Mouse (Mus musculus) neural tube, embryonic 15.5 days (tissue): ENCODE data around the gene Rab5c. TPM values are rescaled to one million over a fixed set of nuclear protein-coding genes. Genes with fewer than 3 reads are reported as not detected.

Source experiments
- ATAC-seq: fragments of 200-750 bp; cut with Nextera tagmentation; 2 replicates; pipeline ENCODE4 v1.8.0; 2017; ENCODE audit warnings: mild to moderate bottlenecking, moderate TSS enrichment, moderate library complexity; ENCODE audit not compliant: low FRiP score
- H3K27ac ChIP-seq: fragments of 300-500 bp; sonication (generic); replicated peaks from 2 replicates; pipeline ENCODE4 v1.5.1; 2015; ENCODE audit warnings: mild to moderate bottlenecking, inconsistent platforms
- H3K27me3 ChIP-seq: fragments of 300-500 bp; sonication (generic); replicated peaks from 2 replicates; pipeline ENCODE4 v1.6.1; 2015; ENCODE audit warnings: inconsistent platforms
- H3K36me3 ChIP-seq: fragments of 300-500 bp; sonication (generic); 2 replicates; pipeline ENCODE4 v1.6.1; 2015; ENCODE audit warnings: inconsistent platforms
- H3K4me1 ChIP-seq: fragments of 300-500 bp; sonication (generic); 2 replicates; pipeline ENCODE4 v1.6.1; 2015; ENCODE audit warnings: inconsistent platforms
- H3K4me2 ChIP-seq: fragments of 300-500 bp; sonication (generic); 2 replicates; pipeline ENCODE4 v1.6.1; 2015; ENCODE audit warnings: inconsistent platforms, mild to moderate bottlenecking, moderate library complexity
- H3K4me3 ChIP-seq: fragments of 300-500 bp; sonication (generic); replicated peaks from 2 replicates; pipeline ENCODE4 v1.5.1; 2015; ENCODE audit warnings: mild to moderate bottlenecking, inconsistent platforms
- H3K9ac ChIP-seq: fragments of 300-500 bp; sonication (generic); replicated peaks from 2 replicates; pipeline ENCODE4 v1.6.1; 2015; ENCODE audit warnings: mild to moderate bottlenecking, inconsistent platforms
- H3K9me3 ChIP-seq: fragments of 300-500 bp; sonication (generic); replicated peaks from 2 replicates; pipeline ENCODE4 v1.6.1; 2016; ENCODE audit warnings: inconsistent platforms
- WGBS: fragments of 180-500 bp; shearing (Covaris S2); methylation state at CpG from one replicate; pipeline ENCODE4 v1.1.7; 2015; ENCODE audit warnings: mixed read lengths; 5-methylcytosine and 5-hydroxymethylcytosine counted together
- polyA plus RNA-seq: library from polyadenylated mRNA; unstranded; fragments of >200 nt; fragmentation: Nextera tagmentation; extraction: Ambion mirVana; gene quantifications from 2 replicates; pipeline ENCODE4 v1.2.1, GENCODE M21; 2015

Rab5c gene
- polyA plus RNA-seq, 1 experiment from 2014 or later = 49.8 TPM

DNA sequence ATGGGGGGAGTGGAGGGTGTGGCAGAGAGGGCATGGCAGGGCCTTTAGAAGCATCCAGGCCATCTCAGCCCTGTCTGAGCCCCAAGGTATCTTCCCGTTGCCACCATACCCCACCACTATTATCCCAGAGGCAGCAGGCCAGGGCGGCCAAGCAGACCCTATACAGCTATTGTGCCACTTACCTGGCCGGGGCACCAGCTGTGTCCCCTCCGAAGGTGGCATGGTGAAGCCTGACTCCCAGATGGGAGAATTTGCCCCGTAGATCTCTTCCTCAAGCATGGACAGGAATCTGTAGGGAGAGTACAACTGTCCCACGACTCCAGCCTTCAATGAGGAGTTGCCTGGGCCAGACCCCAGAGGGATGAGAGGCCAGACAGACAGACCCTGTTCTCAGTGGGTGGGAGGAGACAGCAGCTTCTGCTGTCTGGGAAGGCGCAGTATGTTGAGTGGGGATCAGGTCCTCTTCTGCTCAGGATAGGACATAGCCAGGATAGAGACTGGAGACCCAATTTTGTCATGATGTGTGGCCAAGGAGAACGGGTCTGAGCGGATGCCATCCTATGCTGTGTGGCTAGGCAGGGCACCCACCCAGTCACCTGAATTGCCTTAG, 28.7 kb downstream of the Rab5c start:
- WGBS = 93% methylated on average over 9 of the region's 9 CpGs
- H3K4me3 ChIP-seq = no peak overlapping the region
- H3K9ac ChIP-seq = no peak overlapping the region
- no peaks in the 10 kb centered on the region for H3K27me3 ChIP-seq
- no peaks in the 10 kb centered on the region for H3K9me3 ChIP-seq
- peaks cover 60% of the 10 kb centered on the region for H3K36me3 ChIP-seq
- no peak for ATAC-seq
- H3K27ac ChIP-seq = no peak overlapping the region
- H3K4me2 ChIP-seq = no peak overlapping the region
- H3K4me1 ChIP-seq = peaks cover 33% of the 10 kb centered on the region

DNA sequence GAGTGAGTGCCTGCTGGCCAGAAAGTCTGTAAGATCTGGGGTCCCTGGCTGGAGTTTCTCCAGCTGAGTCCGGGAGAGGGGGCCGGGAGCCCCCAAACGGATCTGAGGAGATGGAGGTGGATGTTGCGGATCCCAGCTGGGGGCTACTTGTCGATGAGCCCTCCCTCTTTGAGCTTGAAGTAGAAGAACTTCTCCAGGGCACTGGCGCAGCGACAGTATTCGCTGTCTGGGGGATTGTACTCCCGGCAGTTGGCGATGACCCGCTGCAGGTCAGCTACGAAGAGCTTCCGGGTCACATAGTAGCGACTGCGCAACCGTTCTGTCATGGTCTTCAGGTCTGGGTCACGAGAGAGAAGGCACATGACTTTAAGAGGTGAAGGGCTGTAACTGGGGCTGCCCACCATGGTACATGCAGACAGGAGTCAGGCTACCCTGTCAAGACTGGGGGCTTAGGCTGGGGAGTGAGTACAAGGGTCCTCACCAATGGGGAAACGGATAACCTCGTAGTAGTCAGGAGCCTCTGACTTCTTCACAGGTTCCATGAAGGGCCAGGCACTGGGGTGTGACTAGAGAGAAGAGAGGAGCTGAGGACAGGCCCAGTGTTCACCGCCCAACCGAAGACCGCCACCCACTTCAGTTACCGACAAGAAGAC, 32.8 kb downstream of the Rab5c start:
- H3K9me3 ChIP-seq = no peaks in the 10 kb centered on the region
- no peak overlapping the region for H3K4me3 ChIP-seq
- no peak overlapping the region for H3K4me2 ChIP-seq
- no peak overlapping the region for H3K9ac ChIP-seq
- 94% methylated on average over 23 of the region's 23 CpGs for WGBS
- H3K36me3 ChIP-seq = peaks cover 60% of the 10 kb centered on the region
- no peaks in the 10 kb centered on the region for H3K27me3 ChIP-seq
- peaks cover 9% of the 10 kb centered on the region for H3K4me1 ChIP-seq
- no peak for ATAC-seq
- no peak overlapping the region for H3K27ac ChIP-seq

DNA sequence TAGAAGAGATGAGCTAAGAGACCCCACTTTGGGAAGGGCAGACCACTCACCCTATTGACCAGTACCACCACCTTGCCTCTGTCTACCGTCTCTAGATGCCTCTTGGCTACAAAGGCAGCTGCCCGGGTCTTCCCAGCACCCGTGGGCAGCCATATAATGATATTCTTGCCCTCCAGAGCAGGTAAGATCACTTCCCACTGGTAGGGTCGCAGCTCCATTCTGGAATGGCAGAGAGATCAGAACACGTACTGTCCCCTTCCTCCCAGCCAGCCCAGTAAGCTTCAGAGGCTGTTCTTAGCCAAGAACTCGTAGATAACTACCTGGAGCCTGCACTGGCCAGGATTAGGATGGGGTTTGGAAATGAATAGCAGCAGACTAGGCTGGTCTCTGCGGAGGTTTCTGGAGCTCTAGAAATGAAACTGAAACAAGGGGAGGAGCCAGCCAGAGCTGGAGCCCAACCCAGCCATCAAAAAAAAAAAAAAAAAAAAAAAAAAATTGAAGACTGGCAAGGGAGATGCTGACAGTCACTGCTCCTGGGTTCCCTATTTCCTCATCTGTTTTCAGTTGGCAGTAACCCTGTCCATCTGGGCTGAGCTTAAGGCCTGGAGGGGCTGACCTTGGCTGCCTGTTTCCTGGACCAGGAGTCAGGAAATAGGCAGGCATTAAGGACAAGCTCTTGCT, 34.0 kb downstream of the Rab5c start, which contains the start of gene Dhx58:
Dhx58 (minus strand) TSS at position 421 of the 681 bp plus-strand sequence.
- Histone ChIP-seq H3K36me3 (peaks cover 50% of the 10 kb centered on the region), H3K9me3 (no peaks in the 10 kb centered on the region), H3K4me1 (peaks cover 9% of the 10 kb centered on the region), H3K27ac (no peak within 1 kb of the TSS), H3K4me2 (no peak within 1 kb of the TSS), H3K27me3 (no peaks in the 10 kb centered on the region), H3K4me3 (no peak within 1 kb of the TSS), H3K9ac (no peak within 1 kb of the TSS)
- ATAC-seq = no peak
- WGBS = 66% methylated on average over 7 of the region's 7 CpGs

DNA sequence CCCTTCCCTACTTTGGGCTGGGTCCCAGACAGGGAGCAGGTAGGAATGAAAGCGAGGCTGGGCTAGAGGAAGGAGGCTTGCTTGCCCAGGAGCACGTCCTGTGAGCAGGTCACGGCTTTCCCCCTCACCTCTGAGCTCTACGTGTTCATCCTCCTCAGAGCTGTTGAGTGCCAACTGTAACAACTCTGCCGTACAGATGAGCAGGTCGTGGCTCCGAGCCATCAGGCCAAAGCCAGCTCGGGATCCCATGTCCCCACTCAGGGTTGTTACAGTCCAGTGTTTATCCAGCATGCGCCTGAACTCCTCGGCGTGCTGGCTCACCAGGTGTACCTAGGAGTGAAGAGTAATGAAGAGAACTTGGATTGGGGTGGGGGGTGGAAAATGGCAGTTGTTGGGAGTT, 34.6 kb downstream of the Rab5c start:
- H3K27ac ChIP-seq = no peak overlapping the region
- WGBS = 67% methylated on average over 11 of the region's 11 CpGs
- no peak overlapping the region for H3K4me3 ChIP-seq
- no peak overlapping the region for H3K9ac ChIP-seq
- peaks cover 43% of the 10 kb centered on the region for H3K36me3 ChIP-seq
- H3K27me3 ChIP-seq = no peaks in the 10 kb centered on the region
- no peaks in the 10 kb centered on the region for H3K9me3 ChIP-seq
- H3K4me2 ChIP-seq = no peak overlapping the region
- H3K4me1 ChIP-seq = peaks cover 9% of the 10 kb centered on the region
- no peak for ATAC-seq

DNA sequence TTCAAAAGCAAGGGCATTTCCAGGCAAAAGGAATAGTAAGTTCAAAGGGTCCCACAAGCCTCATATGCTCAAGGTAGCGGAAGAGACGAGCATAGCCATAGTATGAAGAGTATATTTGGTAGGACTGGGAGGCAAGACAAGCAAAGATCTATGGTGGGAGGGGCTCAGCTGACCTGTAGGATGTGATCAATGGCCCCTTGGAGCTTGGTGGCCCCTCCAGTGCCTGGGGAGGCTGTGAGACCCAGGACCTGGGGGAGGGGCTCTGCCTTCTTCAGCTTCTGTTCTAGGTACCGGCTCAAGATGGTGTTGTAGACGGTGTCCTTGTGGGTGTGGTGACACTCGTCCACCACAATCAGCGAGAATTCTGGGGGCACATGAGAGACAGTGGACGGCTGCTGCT, 35.1 kb downstream of the Rab5c start:
- H3K4me2 ChIP-seq = peak overlapping the region; percentile 30
- H3K36me3 ChIP-seq = peaks cover 39% of the 10 kb centered on the region
- no peaks in the 10 kb centered on the region for H3K27me3 ChIP-seq
- 51% methylated on average over 7 of the region's 7 CpGs for WGBS
- H3K9me3 ChIP-seq = no peaks in the 10 kb centered on the region
- ATAC-seq = no peak
- H3K4me1 ChIP-seq = peaks cover 9% of the 10 kb centered on the region
- no peak overlapping the region for H3K4me3 ChIP-seq
- no peak overlapping the region for H3K27ac ChIP-seq
- no peak overlapping the region for H3K9ac ChIP-seq

DNA sequence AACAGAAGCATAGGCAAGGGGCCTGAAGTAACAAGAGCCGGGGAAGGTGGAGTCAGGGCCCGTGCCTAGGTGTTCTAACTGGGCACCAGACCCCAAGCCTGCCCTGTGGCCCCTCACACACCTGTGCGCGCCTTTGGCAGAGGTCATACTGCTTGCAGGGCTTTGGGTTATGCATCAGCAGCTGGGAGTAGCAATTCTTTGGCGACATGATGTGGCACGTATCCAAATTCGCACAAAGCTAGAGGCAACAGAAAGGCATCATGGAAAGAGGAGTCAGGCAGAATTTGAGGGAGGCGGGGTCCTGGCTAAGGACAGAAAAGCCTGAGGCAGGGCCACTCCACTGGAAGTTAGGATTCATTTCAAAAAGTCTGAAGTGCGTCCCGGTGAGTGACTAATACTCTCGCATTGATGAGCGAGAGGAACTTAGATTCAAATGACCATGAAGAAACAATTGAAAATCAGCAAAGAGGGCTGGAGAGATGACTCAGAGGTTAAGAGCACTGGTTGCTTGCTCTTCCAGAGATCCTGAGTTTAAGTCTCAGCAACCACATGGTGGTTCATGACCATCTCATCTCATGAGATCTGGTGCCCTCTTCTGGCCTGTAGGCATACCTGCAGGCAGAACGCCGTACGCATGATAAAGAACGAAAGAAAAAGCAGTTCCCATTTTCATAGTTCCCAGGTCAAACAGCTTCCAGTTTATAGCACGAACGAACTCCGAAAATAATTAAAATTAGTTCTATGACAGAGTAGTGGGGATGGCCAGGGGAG, 35.7 kb downstream of the Rab5c start:
- Histone ChIP-seq H3K4me3 (no peak overlapping the region), H3K27me3 (no peaks in the 10 kb centered on the region), H3K4me2 (peak overlapping the region; percentile 30), H3K36me3 (peaks cover 32% of the 10 kb centered on the region), H3K9ac (0 out of 2 replicates have a peak overlapping the region, but pooled peaks have one; percentile 1), H3K4me1 (peaks cover 9% of the 10 kb centered on the region), H3K27ac (no peak overlapping the region), H3K9me3 (no peaks in the 10 kb centered on the region)
- 40% methylated on average over 19 of the region's 19 CpGs for WGBS
- peak; percentile 54; the same call in 1 of the 2 replicates for ATAC-seq

DNA sequence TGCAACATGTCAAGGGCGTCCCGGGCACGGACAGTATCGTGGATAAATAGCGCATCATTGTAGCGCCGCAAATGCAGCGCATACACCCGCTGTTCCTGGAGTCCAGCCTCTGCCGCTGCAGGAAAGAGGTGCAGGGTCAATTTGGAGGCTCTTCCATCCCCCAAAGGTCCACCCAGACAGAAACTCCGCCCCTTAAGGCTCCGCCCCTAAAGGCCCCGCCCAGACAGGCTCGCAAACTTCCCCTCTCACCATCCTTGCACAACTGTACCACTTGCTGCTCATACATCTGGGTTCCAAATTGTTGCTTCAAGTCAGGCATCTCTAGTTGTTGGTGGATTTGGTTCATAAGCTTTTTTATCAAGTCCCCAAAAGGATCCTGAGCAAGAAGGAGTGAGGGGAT, 36.7 kb downstream of the Rab5c start:
- 0 out of 2 replicates have a peak overlapping the region, but pooled peaks have one; percentile 16 for H3K4me3 ChIP-seq
- H3K9me3 ChIP-seq = no peaks in the 10 kb centered on the region
- H3K4me1 ChIP-seq = peaks cover 9% of the 10 kb centered on the region
- H3K36me3 ChIP-seq = peaks cover 23% of the 10 kb centered on the region
- no peak overlapping the region for H3K9ac ChIP-seq
- no peak overlapping the region for H3K27ac ChIP-seq
- ATAC-seq = no peak
- H3K27me3 ChIP-seq = no peaks in the 10 kb centered on the region
- peak overlapping the region; percentile 45 for H3K4me2 ChIP-seq
- 6% methylated on average over 14 of the region's 14 CpGs for WGBS

DNA sequence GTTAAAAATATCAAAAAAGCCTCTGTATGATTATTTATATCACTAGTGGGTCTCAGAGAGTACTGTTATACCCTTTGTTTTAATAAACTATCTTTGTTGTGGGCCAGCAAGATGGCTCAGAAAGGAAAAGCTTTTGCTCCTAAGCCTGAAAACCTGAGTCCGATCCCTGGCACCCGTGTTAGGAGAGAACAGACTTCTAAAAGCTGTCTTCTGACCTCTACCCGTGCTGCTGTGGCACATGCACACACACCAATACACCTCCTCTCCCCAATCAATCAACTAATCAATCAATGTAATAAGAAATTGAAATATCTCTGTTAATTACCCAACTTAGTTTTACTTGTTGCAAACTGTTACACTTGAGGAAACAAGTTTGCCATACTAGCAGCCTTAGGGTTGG, 37.3 kb downstream of the Rab5c start:
- no peak overlapping the region for H3K4me2 ChIP-seq
- ATAC-seq = no peak
- H3K9ac ChIP-seq = no peak overlapping the region
- H3K4me1 ChIP-seq = peaks cover 9% of the 10 kb centered on the region
- no peaks in the 10 kb centered on the region for H3K9me3 ChIP-seq
- no peak overlapping the region for H3K4me3 ChIP-seq
- peaks cover 17% of the 10 kb centered on the region for H3K36me3 ChIP-seq
- H3K27me3 ChIP-seq = no peaks in the 10 kb centered on the region
- H3K27ac ChIP-seq = no peak overlapping the region
- 84% methylated on average over 3 of the region's 3 CpGs for WGBS

DNA sequence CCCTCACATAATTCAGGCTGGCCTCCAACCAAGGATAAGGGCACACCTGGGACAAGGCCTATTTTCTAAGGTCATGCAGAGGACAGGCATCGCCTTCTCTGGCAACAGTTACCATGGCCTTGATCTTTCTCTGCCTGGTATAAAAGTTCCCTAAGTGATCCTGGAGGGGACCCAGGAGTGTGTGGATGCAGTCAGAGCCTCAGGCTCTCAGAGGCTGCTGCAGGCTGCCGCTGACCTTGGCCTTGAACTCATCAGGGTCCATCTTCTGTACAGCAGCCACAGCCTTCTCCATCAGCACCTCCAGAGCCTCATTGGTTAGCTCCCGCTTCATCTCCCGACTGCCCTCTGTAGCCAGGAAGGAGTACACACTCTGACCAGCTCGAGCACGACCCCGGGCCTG, 40.1 kb downstream of the Rab5c start:
- Histone ChIP-seq H3K4me2 (no peak overlapping the region), H3K9ac (no peak overlapping the region), H3K9me3 (no peaks in the 10 kb centered on the region), H3K27ac (no peak overlapping the region), H3K36me3 (peaks cover 2% of the 10 kb centered on the region; the same call in 1 of the 2 replicates), H3K27me3 (peaks cover 5% of the 10 kb centered on the region), H3K4me3 (no peak overlapping the region), H3K4me1 (peaks cover 7% of the 10 kb centered on the region)
- ATAC-seq = no peak
- WGBS = 75% methylated on average over 7 of the region's 7 CpGs

DNA sequence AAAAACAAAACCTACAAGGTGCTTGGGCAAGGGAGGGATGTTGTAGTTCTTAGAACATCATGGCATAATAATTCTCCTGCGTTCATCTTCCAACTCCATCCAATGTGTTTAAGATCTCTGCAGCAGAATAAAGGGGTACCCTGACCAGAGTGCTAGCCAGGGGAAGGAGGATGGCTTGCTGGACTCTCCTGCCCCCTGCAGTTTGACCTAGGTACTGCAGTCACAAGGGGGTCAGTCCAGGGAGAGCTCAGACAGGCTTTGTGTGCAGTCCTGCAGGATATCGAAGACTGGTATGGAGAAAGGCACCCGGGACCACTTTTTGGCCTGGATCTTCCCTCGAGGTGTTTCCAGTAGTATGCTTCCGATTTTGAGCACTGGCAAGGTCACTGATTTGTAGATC, 43.1 kb downstream of the Rab5c start:
- Histone ChIP-seq H3K4me3 (no peak overlapping the region), H3K36me3 (peaks cover 2% of the 10 kb centered on the region; the same call in 1 of the 2 replicates), H3K27ac (no peak overlapping the region), H3K27me3 (peaks cover 31% of the 10 kb centered on the region), H3K4me1 (peaks cover 10% of the 10 kb centered on the region), H3K9ac (no peak overlapping the region), H3K9me3 (no peaks in the 10 kb centered on the region), H3K4me2 (no peak overlapping the region)
- ATAC-seq = no peak
- 29% methylated on average over 5 of the region's 5 CpGs for WGBS

DNA sequence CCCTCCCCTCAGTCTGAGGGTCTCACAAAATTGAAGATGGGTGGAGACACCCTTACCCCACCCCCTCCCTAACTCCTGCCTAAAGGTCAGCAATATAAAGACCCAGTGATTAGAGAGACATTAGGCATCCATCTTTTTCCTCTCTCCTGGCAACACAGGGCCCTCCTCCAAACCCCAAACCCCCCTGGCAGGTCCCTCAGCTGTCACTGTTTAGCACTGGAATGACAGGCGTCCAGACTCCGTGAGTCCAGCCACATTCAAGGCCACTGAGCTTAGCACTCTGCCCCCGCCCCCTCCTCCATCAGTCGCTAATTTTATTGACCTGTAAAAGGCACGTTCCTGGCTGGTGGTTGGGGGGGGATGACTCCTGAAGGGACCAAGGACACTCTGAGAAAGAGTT, 44.9 kb downstream of the Rab5c start:
- peaks cover 10% of the 10 kb centered on the region for H3K4me1 ChIP-seq
- ATAC-seq = no peak
- H3K9me3 ChIP-seq = no peaks in the 10 kb centered on the region
- WGBS = 12% methylated on average over 5 of the region's 5 CpGs
- no peaks in the 10 kb centered on the region for H3K36me3 ChIP-seq
- H3K9ac ChIP-seq = no peak overlapping the region
- H3K4me2 ChIP-seq = no peak overlapping the region
- H3K27me3 ChIP-seq = peaks cover 32% of the 10 kb centered on the region
- no peak overlapping the region for H3K4me3 ChIP-seq
- H3K27ac ChIP-seq = no peak overlapping the region
